Mouse (Mus musculus) thymus, postnatal 14 days (tissue): ENCODE results near the gene Ipo4.

Experiments used
- DNase-seq: peaks from one replicate; pipeline ENCODE4 v3.0.0; 2021

The Ipo4 gene

GRCm38 (mm10) chr14:55635523-55636007 is at the start of gene Ipo4:
Ipo4 (minus strand) TSS chr14:55635957.
- peak; percentile 91 for DNase-seq

DNA sequence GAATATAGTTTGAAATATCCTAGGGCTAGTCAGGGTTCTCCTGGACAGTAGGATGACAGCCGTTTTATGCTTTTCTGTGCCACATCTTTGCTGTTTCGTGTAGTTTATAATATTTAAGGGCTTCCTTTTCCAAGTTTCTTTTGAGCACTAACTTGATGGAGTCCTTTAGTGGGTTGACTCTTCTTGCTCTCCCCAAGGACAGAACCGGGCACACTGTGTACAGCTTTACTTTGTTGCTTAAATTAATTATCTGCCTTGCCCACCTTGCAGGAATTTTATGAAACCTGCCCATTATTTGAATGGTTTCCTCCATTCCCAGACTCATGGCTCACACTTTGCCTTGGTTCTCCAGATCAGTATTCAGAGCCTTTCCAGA is 46.3 kb upstream of the Ipo4 start:
- no peak for DNase-seq

- peak; percentile 94 for DNase-seq
Measured at GRCm38 (mm10) chr14:55681160-55682117, 45.7 kb upstream of the Ipo4 start, which contains the start of gene Tinf2. Tinf2 (minus strand) TSS chr14:55681820.

GRCm38 (mm10) chr14:55677615-55678014 is 41.9 kb upstream of the Ipo4 start:
- DNase-seq = no peak

DNA sequence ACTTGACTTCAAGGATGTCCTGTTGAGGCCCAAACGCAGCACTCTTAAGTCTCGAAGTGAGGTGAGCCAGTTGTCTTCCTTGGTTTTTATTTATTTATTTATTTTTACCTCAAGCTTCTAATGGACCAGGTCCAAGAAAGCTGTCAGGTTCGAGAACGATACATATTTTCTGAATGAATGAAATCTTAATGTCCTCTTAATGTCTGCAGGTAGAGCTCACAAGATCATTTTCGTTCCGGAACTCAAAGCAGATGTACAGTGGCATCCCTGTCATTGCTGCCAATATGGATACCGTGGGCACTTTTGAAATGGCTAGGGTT is 36.9 kb upstream of the Ipo4 start:
- no peak for DNase-seq

- DNase-seq = peak; percentile 87
Measured at GRCm38 (mm10) chr14:55671833-55672740, 36.3 kb upstream of the Ipo4 start, which contains the start of the genes Gmpr2 and Nedd8. Gmpr2 (plus strand) TSS chr14:55671941. Nedd8 (minus strand) TSS chr14:55672124.

DNA sequence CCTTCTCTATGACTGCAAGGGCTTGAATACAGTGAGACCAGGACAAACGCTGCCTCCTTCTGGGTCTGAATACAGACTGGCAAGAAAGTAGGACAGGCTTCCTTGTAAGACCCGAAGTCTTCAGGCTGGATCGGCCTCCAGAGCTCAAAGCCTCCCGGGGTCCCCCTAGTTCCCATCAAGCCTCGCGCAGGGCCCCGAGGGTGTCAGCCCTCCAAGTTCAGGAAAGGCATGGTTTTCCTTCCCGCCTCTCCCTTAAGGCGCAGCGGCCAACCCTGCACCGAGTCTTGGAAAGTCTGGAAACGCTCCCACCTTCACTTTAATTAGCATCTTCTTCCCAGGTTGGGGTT is 35.7 kb upstream of the Ipo4 start:
- DNase-seq = no peak

DNA sequence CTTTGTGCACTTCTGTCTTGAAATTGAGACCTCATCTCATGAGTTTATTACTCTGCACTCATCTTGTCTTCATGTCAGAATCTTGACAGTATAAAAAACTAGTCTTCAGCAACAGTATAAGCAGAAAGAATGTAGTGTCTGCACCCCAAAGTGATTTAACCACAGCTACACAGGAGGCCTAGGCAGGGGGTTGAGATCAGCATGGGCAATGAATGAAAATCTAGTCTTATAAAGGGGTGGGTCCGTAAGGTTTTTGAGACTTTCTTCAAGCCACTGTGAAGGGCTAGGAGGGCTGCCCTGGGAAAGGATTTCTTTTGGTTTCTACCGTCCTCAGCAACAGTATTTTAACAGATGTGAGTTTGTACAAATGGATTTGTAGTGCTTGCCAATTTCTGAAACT is 24.9 kb upstream of the Ipo4 start:
- no peak for DNase-seq

- DNase-seq = peak; percentile 82
Measured at GRCm38 (mm10) chr14:55659960-55660573, 24.3 kb upstream of the Ipo4 start, which contains the start of gene Mdp1. Mdp1 (minus strand) TSS chr14:55660508.

DNA sequence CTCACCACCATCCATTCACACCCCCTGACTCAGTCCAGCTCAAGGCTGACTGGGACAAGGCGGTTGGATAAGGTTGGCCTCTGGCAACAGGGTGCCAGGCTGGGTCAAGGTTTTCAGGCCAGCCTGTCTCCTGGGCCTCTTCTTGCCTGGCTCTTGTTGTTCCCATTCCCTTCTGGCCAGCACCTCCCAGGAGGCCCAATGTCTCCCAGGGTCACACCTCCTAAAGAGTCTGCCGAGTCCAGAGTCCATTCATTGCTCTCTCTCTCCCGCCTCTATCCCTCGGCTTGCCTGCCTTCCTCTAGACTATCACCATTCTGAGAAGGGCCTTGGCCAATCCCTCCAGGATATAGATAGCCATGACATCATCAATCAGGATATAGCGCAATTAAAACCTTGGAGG is 22.3 kb upstream of the Ipo4 start:
- no peak for DNase-seq

DNA sequence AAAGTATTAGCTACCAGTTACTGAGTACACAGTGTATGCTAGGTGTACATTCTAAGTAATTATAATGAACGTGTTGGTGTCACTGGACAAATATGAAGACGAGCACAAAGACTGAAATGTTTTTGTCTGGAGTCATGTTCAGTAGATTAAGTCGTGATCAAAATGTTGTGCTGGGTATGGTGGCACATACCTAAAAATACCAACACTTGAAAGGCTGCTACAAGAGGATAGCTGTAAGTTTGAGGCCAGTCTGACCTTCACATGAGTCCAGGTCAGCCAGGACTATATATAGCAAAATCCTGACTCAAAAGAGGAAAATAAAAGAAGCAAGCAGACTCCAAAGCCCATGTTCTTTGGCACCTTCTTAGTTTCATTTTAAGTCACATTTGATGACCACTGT is 21.2 kb upstream of the Ipo4 start:
- DNase-seq = no peak

GRCm38 (mm10) chr14:55651528-55651927 is 15.8 kb upstream of the Ipo4 start:
- peak; percentile 66 for DNase-seq

- DNase-seq = no peak
Measured at GRCm38 (mm10) chr14:55649884-55650283, 14.1 kb upstream of the Ipo4 start, which contains the start of gene Tssk4. Tssk4 (plus strand) TSS chr14:55650184.

- DNase-seq = peak; percentile 30
Measured at GRCm38 (mm10) chr14:55644261-55644888, 8.6 kb upstream of the Ipo4 start.

GRCm38 (mm10) chr14:55643060-55643907 is 7.5 kb upstream of the Ipo4 start, which contains the start of gene Tm9sf1:
Tm9sf1 (minus strand) TSS chr14:55643806.
- peak; percentile 83 for DNase-seq

DNA sequence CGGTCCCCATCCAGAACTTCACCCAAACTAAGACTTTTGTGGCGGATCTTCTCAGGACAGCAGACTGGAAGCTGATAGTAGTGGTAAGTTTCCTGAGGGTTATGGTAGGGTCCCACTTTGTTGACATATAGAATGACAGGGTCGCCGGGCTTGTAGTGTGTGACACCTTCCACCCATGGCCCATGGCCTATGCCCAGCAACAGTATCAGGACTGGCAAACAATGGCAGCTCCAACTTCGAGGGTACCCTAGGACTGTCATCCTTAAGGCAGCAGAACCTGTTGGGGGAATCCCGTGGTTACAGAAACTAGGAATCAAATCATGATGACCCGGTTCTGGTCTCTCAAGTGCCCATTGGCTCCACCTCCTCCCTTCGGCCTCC is 6.9 kb upstream of the Ipo4 start:
- no peak for DNase-seq

- DNase-seq = no peak
Measured at GRCm38 (mm10) chr14:55641291-55641690, 5.5 kb upstream of the Ipo4 start.

DNA sequence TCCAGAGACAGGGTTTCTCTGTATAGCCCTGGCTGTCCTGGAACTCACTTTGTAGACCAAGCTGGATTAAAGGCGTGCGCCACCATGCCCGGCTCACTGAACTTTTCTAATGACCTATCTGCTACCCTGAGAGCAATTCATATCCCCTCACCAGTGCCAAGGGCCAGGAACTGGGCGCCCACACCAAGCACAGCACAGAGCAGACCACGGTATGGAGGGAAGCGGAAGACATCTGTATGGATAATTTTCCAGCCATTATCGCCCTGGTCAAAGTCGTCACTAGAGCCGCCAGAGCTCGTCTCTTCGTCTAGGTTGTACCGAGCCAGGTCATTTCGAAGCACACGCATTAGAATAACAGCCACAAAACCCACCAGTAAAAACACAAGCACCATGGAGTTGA is 5.1 kb upstream of the Ipo4 start:
- DNase-seq = no peak

DNA sequence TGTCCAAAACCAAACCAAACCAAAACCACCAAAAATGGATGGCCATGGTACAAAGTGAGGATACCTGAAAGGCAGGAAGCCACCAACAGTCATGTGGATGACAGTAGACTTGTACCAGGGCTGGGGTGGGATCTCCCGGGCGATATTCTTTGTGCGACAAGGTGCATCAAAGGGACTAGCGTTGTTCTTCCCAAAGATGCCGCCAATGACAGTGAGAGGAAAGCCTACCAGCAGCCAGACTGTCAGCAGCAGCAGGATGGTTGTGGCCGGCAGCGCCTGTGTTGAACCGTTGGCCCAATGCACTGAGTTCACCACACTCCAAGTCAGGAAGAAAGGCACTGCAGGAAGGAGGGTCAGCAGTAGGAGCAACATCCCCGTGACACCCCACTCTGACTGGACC is 2.0 kb upstream of the Ipo4 start, which contains the start of gene Gm49378:
Gm49378 (minus strand) TSS at position 101 of the 400 bp plus-strand sequence.
- no peak for DNase-seq

DNA sequence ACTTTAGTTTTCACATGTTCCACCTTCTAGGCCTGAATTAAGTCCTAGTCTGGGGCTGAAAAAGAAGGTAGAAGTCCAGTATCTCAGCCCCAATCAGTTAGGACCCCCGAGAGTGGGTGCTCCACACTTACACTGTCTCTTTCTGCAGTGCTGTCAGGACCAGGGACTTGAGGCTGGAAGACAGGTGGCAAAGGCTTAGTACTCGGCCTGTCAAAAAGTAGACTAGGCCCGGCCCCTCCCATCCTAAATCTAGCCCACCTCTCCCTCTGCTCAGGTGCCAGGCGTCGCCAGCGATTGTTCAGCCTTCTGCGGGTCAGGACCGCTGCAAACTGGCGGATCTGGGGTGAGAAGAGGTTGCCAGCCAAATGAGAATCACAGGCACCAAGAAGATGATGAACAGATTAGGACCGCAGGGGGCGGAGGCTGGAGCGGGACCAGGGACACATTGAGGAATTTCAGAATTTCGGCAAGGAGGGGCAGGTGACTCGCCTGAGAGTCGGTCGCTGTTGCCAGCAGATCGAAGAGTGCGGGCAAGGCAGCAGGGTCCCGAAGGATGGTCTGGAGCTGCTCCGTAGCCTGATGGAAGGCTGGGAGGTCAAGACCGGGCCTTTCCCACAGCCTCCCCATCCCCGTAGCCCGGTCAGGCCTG is 759 bp downstream of the Ipo4 start:
- no peak for DNase-seq

DNA sequence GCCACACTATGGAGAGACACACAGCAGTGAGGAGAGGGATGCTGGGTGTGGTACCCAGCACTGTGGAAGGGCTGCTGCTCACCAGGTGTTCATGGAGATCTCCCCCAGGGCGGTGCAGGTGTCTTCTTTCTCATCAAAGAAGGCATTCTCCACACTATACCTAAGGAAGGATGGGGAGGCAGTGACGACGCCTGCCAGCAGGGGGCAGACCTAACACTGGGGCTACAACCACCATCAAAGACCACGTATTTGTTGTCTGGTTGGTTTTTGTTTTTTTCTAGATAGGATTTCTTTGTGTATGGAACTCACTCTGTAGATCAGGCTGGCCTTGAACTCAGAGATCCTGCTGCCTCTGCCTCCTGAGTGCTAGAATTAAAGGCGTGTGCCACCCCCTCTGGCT is 6.4 kb downstream of the Ipo4 start:
- peak; percentile 87 for DNase-seq
